Mouse (Mus musculus): ENCODE data around the gene Hnrnpll. TPM values are rescaled to one million over a fixed set of nuclear protein-coding genes. Genes with fewer than 3 reads are reported as not detected.
A peak's percentile ranks its signal among the peaks of the same experiment; 100 is the strongest.

Hnrnpll gene
- 10 to 100 TPM; 59.8 to 59.9 TPM for total RNA-seq (2021)
- long read RNA-seq, transcript Hnrnpll-201 (13 exons, 3,116 nt), result minor isoform, 24 of 71 reads
- long read RNA-seq, transcript Hnrnpll-205 (13 exons, 3,009 nt), result major isoform, 36 of 71 reads
- long read RNA-seq, partial matches to known transcripts, result 1 of 71 reads
- long read RNA-seq, other reads (novel, unspliced or antisense), result 7 of 71 reads

GRCm38 (mm10) chr17:80061783-80062619, at the start of gene Hnrnpll:
TSS of gene Hnrnpll (minus strand) at chr17:80062334.
- peak; percentile 98 to 99 for DNase-seq (ENCODE audit: low spot score in 2 of 2)

GRCm38 (mm10) chr17:80105348-80105978, 43.3 kb upstream of the Hnrnpll start:
- no peak for DNase-seq (ENCODE audit: low spot score in 2 of 2)

- no peak for DNase-seq (ENCODE audit: low spot score in 2 of 2)
Measured at GRCm38 (mm10) chr17:80099823-80100222, 37.7 kb upstream of the Hnrnpll start.

- peak in 1 of 2 experiments; percentile 27 for DNase-seq (ENCODE audit: low spot score in 2 of 2)
Measured at GRCm38 (mm10) chr17:80097221-80097620, 35.1 kb upstream of the Hnrnpll start.

- DNase-seq (ENCODE audit: low spot score in 2 of 2), result no peak
Measured at GRCm38 (mm10) chr17:80096720-80097114, 34.6 kb upstream of the Hnrnpll start.

GRCm38 (mm10) chr17:80096043-80096719, 34.0 kb upstream of the Hnrnpll start:
- peak; percentile 30 to 63 for DNase-seq (ENCODE audit: low spot score in 2 of 2)

- no peak for DNase-seq (ENCODE audit: low spot score in 2 of 2)
Measured at GRCm38 (mm10) chr17:80095254-80095899, 33.2 kb upstream of the Hnrnpll start.

GRCm38 (mm10) chr17:80091879-80092549, 29.9 kb upstream of the Hnrnpll start:
- DNase-seq (ENCODE audit: low spot score in 2 of 2), result no peak

- no peak for DNase-seq (ENCODE audit: low spot score in 2 of 2)
Measured at GRCm38 (mm10) chr17:80090551-80090950, 28.4 kb upstream of the Hnrnpll start.

- no peak for DNase-seq (ENCODE audit: low spot score in 2 of 2)
Measured at GRCm38 (mm10) chr17:80088168-80088567, 26.0 kb upstream of the Hnrnpll start.

- DNase-seq (ENCODE audit: low spot score in 2 of 2), result peak in 1 of 2 experiments; percentile 62
Measured at GRCm38 (mm10) chr17:80086591-80086990, 24.5 kb upstream of the Hnrnpll start.

- DNase-seq (ENCODE audit: low spot score in 2 of 2), result peak in 1 of 2 experiments; percentile 55
Measured at GRCm38 (mm10) chr17:80084424-80084823, 22.3 kb upstream of the Hnrnpll start.

- no peak for DNase-seq (ENCODE audit: low spot score in 2 of 2)
Measured at GRCm38 (mm10) chr17:80083223-80083622, 21.1 kb upstream of the Hnrnpll start.

GRCm38 (mm10) chr17:80078726-80079125, 16.6 kb upstream of the Hnrnpll start:
- peak in 1 of 2 experiments; percentile 66 for DNase-seq (ENCODE audit: low spot score in 2 of 2)

- no peak for DNase-seq (ENCODE audit: low spot score in 2 of 2)
Measured at GRCm38 (mm10) chr17:80067257-80067656, 5.1 kb upstream of the Hnrnpll start.

GRCm38 (mm10) chr17:80063840-80064495, 1.8 kb upstream of the Hnrnpll start:
- no peak for DNase-seq (ENCODE audit: low spot score in 2 of 2)

- no peak for DNase-seq (ENCODE audit: low spot score in 2 of 2)
Measured at GRCm38 (mm10) chr17:80063386-80063785, 1.3 kb upstream of the Hnrnpll start.

GRCm38 (mm10) chr17:80062620-80063010, 481 bp upstream of the Hnrnpll start:
- DNase-seq (ENCODE audit: low spot score in 2 of 2), result no peak

- DNase-seq (ENCODE audit: low spot score in 2 of 2), result peak in 1 of 2 experiments; percentile 53
Measured at GRCm38 (mm10) chr17:80060828-80061782, 1.0 kb downstream of the Hnrnpll start.
